Mouse (Mus musculus) frontal cortex, postnatal 36 days (tissue): ENCODE results near the gene Rab7.

Experiments used
- DNase-seq, 2 experiments: peaks; one replicate each; pipeline ENCODE4 v3.0.0; 2022; ENCODE audit warnings: low spot score in 2 of 2

The Rab7 gene

GRCm38 (mm10) chr6:88044577-88045405 is at the start of gene Rab7:
Rab7 (minus strand) TSS chr6:88045270.
- peak; percentile 93 to 97 for DNase-seq

- no peak for DNase-seq
Observed at GRCm38 (mm10) chr6:88088971-88089370, 43.9 kb upstream of the Rab7 start.

- DNase-seq: peak; percentile 96
Observed at GRCm38 (mm10) chr6:88084278-88085151, 39.4 kb upstream of the Rab7 start, which contains the start of gene Rpn1. Rpn1 (plus strand) TSS chr6:88084482.

- DNase-seq: no peak
Observed at GRCm38 (mm10) chr6:88083672-88084071, 38.6 kb upstream of the Rab7 start.

GRCm38 (mm10) chr6:88083095-88083494 is 38.0 kb upstream of the Rab7 start:
- DNase-seq: no peak

GRCm38 (mm10) chr6:88075960-88076517 is 31.0 kb upstream of the Rab7 start:
- DNase-seq: no peak

GRCm38 (mm10) chr6:88074752-88075554 is 29.9 kb upstream of the Rab7 start:
- DNase-seq: peak; percentile 93 to 97

GRCm38 (mm10) chr6:88071216-88071615 is 26.1 kb upstream of the Rab7 start:
- no peak for DNase-seq

- DNase-seq: no peak
Observed at GRCm38 (mm10) chr6:88070468-88070867, 25.4 kb upstream of the Rab7 start.

GRCm38 (mm10) chr6:88068739-88069138 is 23.7 kb upstream of the Rab7 start:
- no peak for DNase-seq

GRCm38 (mm10) chr6:88067722-88068121 is 22.7 kb upstream of the Rab7 start:
- no peak for DNase-seq

- no peak for DNase-seq
Observed at GRCm38 (mm10) chr6:88065968-88066367, 20.9 kb upstream of the Rab7 start.

- DNase-seq: peak in 1 of 2 experiments; percentile 13
Observed at GRCm38 (mm10) chr6:88065116-88065515, 20.0 kb upstream of the Rab7 start.

GRCm38 (mm10) chr6:88064072-88064642 is 19.1 kb upstream of the Rab7 start:
- DNase-seq: no peak

GRCm38 (mm10) chr6:88062398-88062797 is 17.3 kb upstream of the Rab7 start:
- DNase-seq: no peak

GRCm38 (mm10) chr6:88061406-88061805 is 16.3 kb upstream of the Rab7 start:
- no peak for DNase-seq

- DNase-seq: no peak
Observed at GRCm38 (mm10) chr6:88060602-88061001, 15.5 kb upstream of the Rab7 start.

- no peak for DNase-seq
Observed at GRCm38 (mm10) chr6:88059903-88060302, 14.8 kb upstream of the Rab7 start.

- DNase-seq: peak; percentile 54 to 60
Observed at GRCm38 (mm10) chr6:88056866-88057265, 11.8 kb upstream of the Rab7 start.

- DNase-seq: no peak
Observed at GRCm38 (mm10) chr6:88055663-88056062, 10.6 kb upstream of the Rab7 start.
